27 mouse cellular contexts compared by ENCODE assay signal in the genomic region with DNA sequence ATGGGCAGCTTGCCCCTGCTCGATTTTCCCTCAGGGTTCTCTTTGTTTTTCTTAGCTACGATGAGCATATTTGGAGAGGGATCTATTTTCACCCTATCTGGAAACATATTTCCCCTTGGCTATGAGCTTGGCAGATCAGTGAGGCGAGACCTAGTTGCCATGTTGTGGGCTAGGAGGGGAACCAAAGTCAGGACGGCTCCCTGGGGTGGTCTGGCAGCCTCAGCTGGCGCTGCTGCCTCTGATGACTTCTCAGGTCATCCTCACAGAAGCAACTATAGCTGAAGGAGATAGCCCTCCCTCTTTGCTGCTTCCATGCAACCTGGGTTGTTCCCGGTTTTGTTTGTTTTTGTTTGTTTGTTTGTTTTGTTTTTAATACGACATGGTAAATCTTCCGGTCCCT.
"Had no signal": no experiment of that assay in that cellular context is flagged by ENCODE, and none has a peak within 500 bp of the region (broad histone marks: within the 10 kb centered on the region; RNA-seq: fewer than 3 reads in every experiment).

No protein-coding gene starts in this region.

- H3K27ac ChIP-seq: heart, embryonic 10.5 days; hindbrain, embryonic 10.5 days; hindbrain, embryonic 12.5 days; hindbrain, embryonic 15.5 days; intestine, embryonic 15.5 days; kidney, embryonic 15.5 days; layer of hippocampus, adult 2 months; left cerebral cortex, adult 2 months; limb, embryonic 10.5 days; limb, embryonic 12.5 days; liver, embryonic 13.5 days; liver, embryonic 15.5 days had no signal

- DNase-seq: gastrocnemius, postnatal 14 days; heart, adult 18-20 months; heart, postnatal 10 days; heart, postnatal 4 days; kidney, adult 2 months; kidney, adult 9 months; kidney, postnatal 10 days; kidney, postnatal 25 days; kidney, postnatal 4 days; liver; liver, embryonic 13.5 days; liver, postnatal 0 days had no signal

- H3K4me2 ChIP-seq: heart, embryonic 12.5 days; hindbrain, embryonic 12.5 days; hindbrain, embryonic 15.5 days; intestine, embryonic 15.5 days; kidney, embryonic 15.5 days; limb, embryonic 12.5 days; liver, embryonic 11.5 days; liver, embryonic 13.5 days; liver, embryonic 15.5 days had no signal

- ATAC-seq: inflammation-experienced regulatory T-cells, adult 6 months; intestine, embryonic 15.5 days; intestine, postnatal 0 days; liver, postnatal 0 days had no signal

- H3K4me1 ChIP-seq: heart, embryonic 10.5 days; heart, embryonic 12.5 days; hindbrain, embryonic 10.5 days; hindbrain, embryonic 15.5 days; limb, embryonic 10.5 days; limb, embryonic 12.5 days; liver, embryonic 13.5 days had no signal

- H3K9me3 ChIP-seq: heart, embryonic 10.5 days; heart, embryonic 12.5 days; hindbrain, embryonic 10.5 days; hindbrain, embryonic 12.5 days; hindbrain, embryonic 15.5 days; intestine, embryonic 15.5 days; kidney, embryonic 15.5 days; limb, embryonic 10.5 days; limb, embryonic 12.5 days; liver, embryonic 13.5 days; liver, embryonic 15.5 days had no signal

- H3K9ac ChIP-seq: heart, embryonic 12.5 days; hindbrain, embryonic 12.5 days; hindbrain, embryonic 15.5 days; intestine, embryonic 15.5 days; kidney, embryonic 15.5 days; limb, embryonic 12.5 days; liver, embryonic 13.5 days; liver, embryonic 15.5 days; liver, postnatal 0 days had no signal

- H3K36me3 ChIP-seq: heart, embryonic 10.5 days; heart, embryonic 12.5 days; hindbrain, embryonic 10.5 days; hindbrain, embryonic 12.5 days; hindbrain, embryonic 15.5 days; intestine, embryonic 15.5 days; kidney, embryonic 15.5 days; limb, embryonic 10.5 days; limb, embryonic 12.5 days; liver, embryonic 13.5 days; liver, embryonic 15.5 days had no signal

- H3K4me3 ChIP-seq: heart, embryonic 10.5 days; heart, embryonic 12.5 days; hindbrain, embryonic 10.5 days; hindbrain, embryonic 12.5 days; hindbrain, embryonic 15.5 days; intestine, embryonic 15.5 days; kidney, embryonic 15.5 days; layer of hippocampus, adult 2 months; left cerebral cortex, adult 2 months; limb, embryonic 10.5 days; limb, embryonic 12.5 days; liver, embryonic 13.5 days; liver, embryonic 15.5 days had no signal

- H3K27me3 ChIP-seq: heart, embryonic 12.5 days; hindbrain, embryonic 12.5 days; hindbrain, embryonic 15.5 days; intestine, embryonic 15.5 days; kidney, embryonic 15.5 days; limb, embryonic 12.5 days; liver, embryonic 13.5 days; liver, embryonic 15.5 days had no signal
